Mouse (Mus musculus): ENCODE measurements around the gene Clec1b. TPM values are rescaled to one million over a fixed set of nuclear protein-coding genes. Genes with fewer than 3 reads are reported as not detected.

Clec1b gene
- 1 to 10 TPM in 1 of 4 experiments, under 1 TPM in 1, not detected in 2; 0.07 to 1.0 TPM for total RNA-seq (2022)

DNA sequence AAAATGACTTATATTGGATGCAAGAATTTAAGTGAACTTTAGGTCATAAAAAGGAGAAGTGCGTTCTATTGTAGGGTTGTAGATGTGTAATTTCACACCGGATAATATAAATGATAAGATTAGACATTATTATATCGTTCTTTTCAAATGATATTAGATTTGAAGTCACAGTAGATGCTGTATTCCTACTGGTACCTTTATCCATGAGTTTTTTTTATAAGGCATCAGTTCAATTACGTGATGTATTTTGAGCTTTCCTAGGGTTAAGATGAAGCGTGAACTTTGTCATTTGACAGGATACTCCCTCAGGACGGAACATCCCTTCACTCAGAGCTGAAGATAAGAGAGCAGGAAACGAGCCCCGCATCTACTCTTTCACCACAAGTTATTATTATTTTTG is at the start of gene Clec1b:
Gene Clec1b, plus strand, starts transcription at position 301 of the 400 bp plus-strand sequence.
- no peak for DNase-seq (ENCODE audit: low spot score in 2 of 2)

GRCm38 (mm10) chr6:129349524-129350352 is 47.4 kb upstream of the Clec1b start:
- no peak for DNase-seq (ENCODE audit: low spot score in 2 of 2)

DNA sequence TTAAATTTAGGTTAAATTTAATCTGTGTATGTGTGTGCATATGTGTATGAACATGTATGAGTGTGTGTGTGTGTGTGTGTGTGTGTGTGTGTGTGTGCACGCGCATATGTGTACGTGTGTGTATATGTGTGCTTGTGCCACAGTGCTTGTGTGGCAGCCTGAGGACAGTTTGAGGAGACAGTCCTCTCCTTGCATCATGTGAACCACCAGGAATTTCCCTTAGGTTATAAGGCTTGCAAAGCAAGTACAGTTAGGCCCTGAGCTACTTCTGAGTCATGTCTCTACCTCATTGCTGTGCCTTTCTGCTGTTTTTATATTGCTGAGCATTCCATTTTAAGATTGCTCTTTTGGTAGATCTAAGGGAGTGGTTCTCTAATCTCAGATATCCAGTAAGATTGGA is 46.0 kb upstream of the Clec1b start:
- DNase-seq (ENCODE audit: low spot score in 2 of 2): no peak

- no peak for DNase-seq (ENCODE audit: low spot score in 2 of 2)
Measured at GRCm38 (mm10) chr6:129355774-129356173, 41.3 kb upstream of the Clec1b start.

- no peak for DNase-seq (ENCODE audit: low spot score in 2 of 2)
Measured at GRCm38 (mm10) chr6:129356430-129356829, 40.7 kb upstream of the Clec1b start.

GRCm38 (mm10) chr6:129359515-129359914 is 37.6 kb upstream of the Clec1b start:
- DNase-seq (ENCODE audit: low spot score in 2 of 2): no peak

GRCm38 (mm10) chr6:129363942-129364341 is 33.2 kb upstream of the Clec1b start:
- DNase-seq (ENCODE audit: low spot score in 2 of 2): no peak

DNA sequence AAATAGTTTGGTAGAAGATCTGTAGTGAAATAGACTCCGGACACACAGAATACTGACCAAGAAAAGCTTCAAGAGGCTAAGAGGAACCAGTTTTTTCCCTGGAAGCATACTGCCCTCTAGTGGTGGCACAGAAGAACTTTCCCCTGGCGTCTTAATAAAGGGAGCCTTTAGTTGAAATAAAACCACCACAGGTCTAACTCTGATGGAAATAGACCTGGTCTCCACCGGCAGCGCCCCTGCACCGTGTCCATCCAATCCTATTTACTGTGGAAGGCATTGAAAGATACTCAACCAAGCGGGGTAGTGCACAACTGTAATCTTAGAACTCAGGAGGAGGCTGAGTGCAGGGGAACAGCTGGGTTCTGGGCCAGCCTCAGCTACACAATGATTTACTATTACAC is 31.1 kb upstream of the Clec1b start:
- DNase-seq (ENCODE audit: low spot score in 2 of 2): no peak

GRCm38 (mm10) chr6:129369374-129370132 is 27.5 kb upstream of the Clec1b start:
- DNase-seq (ENCODE audit: low spot score in 2 of 2): no peak

GRCm38 (mm10) chr6:129374937-129375471 is 22.1 kb upstream of the Clec1b start:
- no peak for DNase-seq (ENCODE audit: low spot score in 2 of 2)

GRCm38 (mm10) chr6:129380454-129380853 is 16.6 kb upstream of the Clec1b start:
- DNase-seq (ENCODE audit: low spot score in 2 of 2): peak in 1 of 2 experiments; percentile 15

- DNase-seq (ENCODE audit: low spot score in 2 of 2): no peak
Measured at GRCm38 (mm10) chr6:129381736-129382135, 15.4 kb upstream of the Clec1b start.

GRCm38 (mm10) chr6:129383466-129383865 is 13.6 kb upstream of the Clec1b start:
- DNase-seq (ENCODE audit: low spot score in 2 of 2): no peak

GRCm38 (mm10) chr6:129385000-129385399 is 12.1 kb upstream of the Clec1b start:
- no peak for DNase-seq (ENCODE audit: low spot score in 2 of 2)

GRCm38 (mm10) chr6:129385774-129386173 is 11.3 kb upstream of the Clec1b start, which contains the start of gene Clec12b:
Gene Clec12b (minus strand): TSS chr6:129385874.
- no peak for DNase-seq (ENCODE audit: low spot score in 2 of 2)

DNA sequence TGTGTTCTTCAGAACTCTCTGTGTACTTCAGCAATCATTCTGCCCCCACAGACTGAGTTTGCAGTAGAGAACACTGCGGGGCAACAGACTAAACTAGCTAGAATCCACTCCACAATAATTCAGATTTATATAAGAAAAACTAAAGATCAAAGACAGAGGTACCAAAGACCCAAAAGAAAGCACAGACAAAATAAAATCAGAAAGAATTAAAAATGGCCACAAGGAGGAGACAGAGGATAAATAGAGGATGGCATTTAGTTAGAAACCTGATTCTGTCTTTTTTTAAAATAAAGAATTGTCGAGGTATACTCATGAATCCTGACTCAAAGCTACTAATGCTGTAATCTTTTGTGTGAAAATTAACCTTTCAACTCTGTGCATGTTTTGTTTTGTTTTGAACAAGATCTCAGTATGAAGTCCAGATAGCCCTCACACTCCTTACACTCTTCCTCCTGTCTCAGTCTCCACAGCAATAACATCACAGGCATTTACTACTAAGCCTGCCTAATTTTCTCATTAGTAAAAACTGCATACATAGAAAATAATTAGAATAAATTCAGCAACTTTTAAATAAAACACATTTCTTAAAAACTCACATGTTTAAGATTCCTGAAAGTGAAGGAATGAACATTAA is 3.9 kb upstream of the Clec1b start:
- no peak for DNase-seq (ENCODE audit: low spot score in 2 of 2)

DNA sequence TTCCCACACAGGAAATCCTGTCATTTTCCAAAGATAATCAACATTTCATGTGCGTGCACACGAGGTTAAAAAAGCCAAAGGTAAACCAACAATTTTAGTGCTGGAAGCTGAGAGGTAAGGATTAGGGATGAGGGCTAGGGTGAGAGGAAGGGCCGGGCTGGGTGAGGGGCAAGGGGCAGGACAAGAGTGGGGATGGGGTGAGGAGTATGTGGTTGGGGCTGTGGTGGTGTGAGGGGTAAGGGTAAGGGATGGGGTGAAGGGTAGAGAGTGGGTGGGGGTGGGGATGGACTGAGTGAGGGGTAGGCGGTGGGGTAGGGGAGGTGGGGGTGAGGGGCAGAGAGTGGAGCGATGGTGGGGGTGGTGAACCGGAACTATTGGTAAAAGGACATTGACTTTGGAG is 3.4 kb upstream of the Clec1b start:
- DNase-seq (ENCODE audit: low spot score in 2 of 2): no peak

- no peak for DNase-seq (ENCODE audit: low spot score in 2 of 2)
Measured at GRCm38 (mm10) chr6:129399945-129400344, 2.8 kb downstream of the Clec1b start.

DNA sequence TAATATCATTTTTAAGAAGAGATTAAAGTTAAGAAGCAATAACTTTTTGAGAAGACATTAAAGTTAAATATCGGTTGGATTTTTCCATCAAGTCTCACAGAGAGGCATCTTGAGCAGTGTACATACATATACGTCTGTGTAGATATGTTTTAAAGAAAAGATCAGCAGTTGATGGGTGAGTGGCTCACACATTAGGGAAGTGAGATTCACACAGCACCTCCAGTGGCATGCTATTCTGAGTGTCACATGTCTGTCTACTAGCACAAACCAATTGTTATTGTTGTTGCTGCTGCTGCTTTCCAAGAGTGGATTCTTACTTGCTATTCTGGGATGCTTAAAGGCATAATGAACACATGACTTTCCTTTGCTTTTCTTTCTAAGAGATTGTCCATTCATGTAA is 5.3 kb downstream of the Clec1b start:
- no peak for DNase-seq (ENCODE audit: low spot score in 2 of 2)

- DNase-seq (ENCODE audit: low spot score in 2 of 2): no peak
Measured at GRCm38 (mm10) chr6:129403391-129403790, 6.3 kb downstream of the Clec1b start.

DNA sequence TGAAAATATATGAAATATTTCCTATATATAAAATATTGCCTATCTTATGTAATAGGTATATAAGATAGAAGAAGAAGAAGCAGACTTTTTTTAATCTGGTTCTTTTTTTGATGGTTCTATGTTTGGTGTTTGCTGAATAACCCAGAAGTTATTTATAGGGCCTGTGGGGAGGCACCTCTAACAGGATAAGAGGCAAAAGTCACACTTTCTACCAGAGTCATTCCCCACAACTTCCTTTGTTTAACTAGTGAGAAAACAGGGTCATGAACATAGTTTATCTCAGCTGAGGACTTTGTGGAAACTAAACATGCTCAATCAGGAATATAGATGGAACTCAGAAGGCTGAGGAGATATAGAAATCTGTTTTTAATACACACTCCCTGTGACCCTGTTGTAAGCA is 8.9 kb downstream of the Clec1b start:
- no peak for DNase-seq (ENCODE audit: low spot score in 2 of 2)

GRCm38 (mm10) chr6:129407324-129407723 is 10.2 kb downstream of the Clec1b start:
- no peak for DNase-seq (ENCODE audit: low spot score in 2 of 2)

Measured in layer of hippocampus, adult 8-10 months (tissue).